27 mouse cellular contexts compared by ENCODE assay signal in genomic region chr12:100868049-100868622, GRCm38 (mm10). TPM values are rescaled to one million over a fixed set of nuclear protein-coding genes. Genes with fewer than 3 reads are reported as not detected.
DNase-seq lines count a peak whose midpoint lies in the region; ATAC-seq and TF ChIP-seq lines count a peak whose summit lies in the region.
"Had no signal": no experiment of that assay in that cellular context is flagged by ENCODE, and none has a peak within 500 bp of the region (broad histone marks: within the 10 kb centered on the region; RNA-seq: fewer than 3 reads in every experiment).

No protein-coding gene starts in this region.

- no peak for ATAC-seq in hindbrain, embryonic 12.5 days (ENCODE audit: low FRiP score)
- ATAC-seq in midbrain, embryonic 14.5 days (ENCODE audit: low FRiP score, low TSS enrichment): no peak
- ATAC-seq: forebrain, embryonic 15.5 days; midbrain, embryonic 16.5 days; Patski had no signal

- WGBS in hindbrain, embryonic 10.5 days: 63% methylated on average over 4 of the region's 4 CpGs
- 59% methylated on average over 4 of the region's 4 CpGs for WGBS in hindbrain, embryonic 12.5 days
- whole genome bisulfite sequencing in midbrain, embryonic 14.5 days: 57% methylated on average over 4 of the region's 4 CpGs

- peaks cover 9% of the 10 kb centered on the region; the same call in 1 of the 2 replicates for H3K4me1 ChIP-seq in hindbrain, embryonic 10.5 days (replicated peaks)
- H3K4me1 ChIP-seq in hindbrain, embryonic 12.5 days: 0 out of 2 replicates have a peak, but pooled peaks cover 5% of the 10 kb centered on the region
- peaks cover 5% of the 10 kb centered on the region; the same call in 1 of the 2 replicates for H3K4me1 ChIP-seq in cortical plate, adult 2 months (ENCODE audit: control insufficient read depth, insufficient read depth, low read length)
- no peaks in the 10 kb centered on the region for H3K4me1 ChIP-seq in midbrain, embryonic 14.5 days (ENCODE audit: control insufficient read depth, insufficient read depth, low read length)
- H3K4me1 ChIP-seq: forebrain, embryonic 15.5 days; kidney, embryonic 15.5 days; limb, embryonic 12.5 days; lung, embryonic 15.5 days had no signal

- H3K27me3 ChIP-seq in hindbrain, embryonic 10.5 days (ENCODE audit: insufficient read depth, poor library complexity, severe bottlenecking): no peaks in the 10 kb centered on the region
- H3K27me3 ChIP-seq in hindbrain, embryonic 12.5 days: no peaks in the 10 kb centered on the region
- no peaks in the 10 kb centered on the region for H3K27me3 ChIP-seq in midbrain, embryonic 14.5 days (ENCODE audit: control insufficient read depth, insufficient read depth, low read length)
- H3K27me3 ChIP-seq: forebrain, embryonic 15.5 days; hindbrain, embryonic 15.5 days; kidney, embryonic 15.5 days; limb, embryonic 12.5 days; lung, embryonic 15.5 days; Patski had no signal

- peaks cover 5% of the 10 kb centered on the region; the same call in 1 of the 2 replicates for H3K9me3 ChIP-seq in hindbrain, embryonic 10.5 days
- no peaks in the 10 kb centered on the region for H3K9me3 ChIP-seq in hindbrain, embryonic 12.5 days (replicated peaks)
- peaks cover 2% of the 10 kb centered on the region; the same call in 1 of the 2 replicates for H3K9me3 ChIP-seq in midbrain, embryonic 14.5 days (ENCODE audit: control insufficient read depth, low read length)
- H3K9me3 ChIP-seq: forebrain, embryonic 15.5 days; hindbrain, embryonic 15.5 days; kidney, embryonic 15.5 days; lung, embryonic 15.5 days had no signal

- TF ChIP-seq POLR2A in cortical plate, adult 2 months (IDR thresholded peaks at IDR 0.05; ENCODE audit: extremely low read depth, insufficient read depth, low read length): no peak

- 0 out of 2 replicates have a peak overlapping the region, but pooled peaks have one; percentile 35 for H3K27ac ChIP-seq in hindbrain, embryonic 10.5 days
- H3K27ac ChIP-seq in hindbrain, embryonic 12.5 days: no peak overlapping the region
- peak overlapping the region; percentile 2; the same call in 1 of the 2 replicates for H3K27ac ChIP-seq in left cerebral cortex, adult 2 months
- 0 out of 2 replicates have a peak overlapping the region, but pooled peaks have one; percentile 55 for H3K27ac ChIP-seq in cortical plate, adult 2 months (ENCODE audit: insufficient read depth, low read length)
- H3K27ac ChIP-seq in midbrain, embryonic 14.5 days (replicated peaks; ENCODE audit: low read depth, low read length): no peak overlapping the region
- H3K27ac ChIP-seq: forebrain, embryonic 10.5 days; forebrain, embryonic 15.5 days; hindbrain, embryonic 15.5 days; kidney, embryonic 15.5 days; limb, embryonic 12.5 days; lung, embryonic 15.5 days; stomach, postnatal 0 days had no signal

- TF ChIP-seq CTCF in left cerebral cortex, adult 2 months (IDR thresholded peaks at IDR 0.05): no peak
- no peak for TF ChIP-seq CTCF in cortical plate, adult 2 months (IDR thresholded peaks at IDR 0.05; ENCODE audit: extremely low read depth, insufficient read depth, low read length)

- no peak overlapping the region for H3K4me2 ChIP-seq in hindbrain, embryonic 12.5 days (replicated peaks)
- H3K4me2 ChIP-seq in midbrain, embryonic 14.5 days (ENCODE audit: low read length): no peak overlapping the region
- H3K4me2 ChIP-seq: forebrain, embryonic 15.5 days; hindbrain, embryonic 15.5 days; kidney, embryonic 15.5 days; limb, embryonic 12.5 days; liver, embryonic 11.5 days; lung, embryonic 15.5 days had no signal

- peak; percentile 47 for DNase-seq in cerebellum, adult 9-10 months
- DNase-seq in cerebellum, adult 18-20 months: no peak
- no peak for DNase-seq in hindbrain, embryonic 10.5 days (ENCODE audit: low spot score)
- peak in 1 of 2 experiments; percentile 40 for DNase-seq in left cerebral cortex, adult 2 months (ENCODE audit: extremely low spot score in 1 of 2, low spot score in 2 of 2)
- DNase-seq in left cerebral cortex, adult 11 months (ENCODE audit: low spot score): no peak
- DNase-seq in midbrain, embryonic 14.5 days: no peak
- DNase-seq: adrenal gland, postnatal 10 days; cerebellum, adult 9-11 months; heart, postnatal 36 days; kidney, adult 18-20 months; kidney, postnatal 4 days; right cerebral cortex, postnatal 4 days; thymus, adult 18-20 months; thymus, postnatal 25 days had no signal

- no peaks in the 10 kb centered on the region for H3K36me3 ChIP-seq in hindbrain, embryonic 10.5 days
- H3K36me3 ChIP-seq in hindbrain, embryonic 12.5 days: no peaks in the 10 kb centered on the region
- no peaks in the 10 kb centered on the region for H3K36me3 ChIP-seq in midbrain, embryonic 14.5 days (ENCODE audit: control insufficient read depth, insufficient read depth, low read length)
- H3K36me3 ChIP-seq: forebrain, embryonic 10.5 days; forebrain, embryonic 15.5 days; hindbrain, embryonic 15.5 days; kidney, embryonic 15.5 days; limb, embryonic 12.5 days; lung, embryonic 15.5 days; midbrain, embryonic 10.5 days had no signal

- H3K4me3 ChIP-seq in hindbrain, embryonic 10.5 days: no peak overlapping the region
- H3K4me3 ChIP-seq in hindbrain, embryonic 12.5 days: no peak overlapping the region
- no peak overlapping the region for H3K4me3 ChIP-seq in left cerebral cortex, adult 2 months
- no peak overlapping the region for H3K4me3 ChIP-seq in cortical plate, adult 2 months (ENCODE audit: insufficient read depth, low read length)
- H3K4me3 ChIP-seq in midbrain, embryonic 14.5 days (replicated peaks; ENCODE audit: low read depth, low read length): no peak overlapping the region
- H3K4me3 ChIP-seq: forebrain, embryonic 10.5 days; forebrain, embryonic 15.5 days; hindbrain, embryonic 15.5 days; kidney, embryonic 15.5 days; limb, embryonic 12.5 days; lung, embryonic 15.5 days; midbrain, embryonic 10.5 days had no signal

- intact Hi-C loops in left cerebral cortex, adult 2 months (cut with DNase I): no loop called here

- H3K9ac ChIP-seq in hindbrain, embryonic 12.5 days: no peak overlapping the region
- H3K9ac ChIP-seq in midbrain, embryonic 14.5 days (replicated peaks; ENCODE audit: low read length): no peak overlapping the region
- H3K9ac ChIP-seq: forebrain, embryonic 15.5 days; hindbrain, embryonic 15.5 days; kidney, embryonic 15.5 days; limb, embryonic 12.5 days; lung, embryonic 15.5 days had no signal

RNA-seq across cellular contexts. Expression of gene Gpr68, which starts 39.9 kb away (rescaled TPM):
- polyA plus RNA-seq in hindbrain, embryonic 10.5 days (2016; fragmentation: Nextera tagmentation; extraction: Ambion mirVana): 0.10 and 0.21 TPM in 2 replicates
- 0.48 and 0.68 TPM in 2 replicates for polyA plus RNA-seq in hindbrain, embryonic 12.5 days (2016; fragmentation: Nextera tagmentation; extraction: Ambion mirVana)
- total RNA-seq in left cerebral cortex, adult 2 months (2021): 10 to 100 TPM; 14.0 to 15.6 TPM
- 11.0 and 11.6 TPM in 2 replicates for polyA plus RNA-seq in cortical plate, adult 2 months (2012; rRNA removed)
- polyA plus RNA-seq in midbrain, embryonic 14.5 days (2014; fragmentation: Nextera tagmentation; extraction: Ambion mirVana): 2.1 and 2.8 TPM in 2 replicates

Comparison
In these comparisons a context has a peak if more than half of its experiments do, and no peak if none do; other contexts are left out.
1. H3K27ac ChIP-seq: peak in hindbrain, embryonic 10.5 days (single experiment), left cerebral cortex, adult 2 months (single experiment) and cortical plate, adult 2 months (single experiment); none in hindbrain, embryonic 12.5 days (single experiment) and midbrain, embryonic 14.5 days (single experiment).